Mouse (Mus musculus): ENCODE data around the gene Nepro.

Gene Nepro

DNA sequence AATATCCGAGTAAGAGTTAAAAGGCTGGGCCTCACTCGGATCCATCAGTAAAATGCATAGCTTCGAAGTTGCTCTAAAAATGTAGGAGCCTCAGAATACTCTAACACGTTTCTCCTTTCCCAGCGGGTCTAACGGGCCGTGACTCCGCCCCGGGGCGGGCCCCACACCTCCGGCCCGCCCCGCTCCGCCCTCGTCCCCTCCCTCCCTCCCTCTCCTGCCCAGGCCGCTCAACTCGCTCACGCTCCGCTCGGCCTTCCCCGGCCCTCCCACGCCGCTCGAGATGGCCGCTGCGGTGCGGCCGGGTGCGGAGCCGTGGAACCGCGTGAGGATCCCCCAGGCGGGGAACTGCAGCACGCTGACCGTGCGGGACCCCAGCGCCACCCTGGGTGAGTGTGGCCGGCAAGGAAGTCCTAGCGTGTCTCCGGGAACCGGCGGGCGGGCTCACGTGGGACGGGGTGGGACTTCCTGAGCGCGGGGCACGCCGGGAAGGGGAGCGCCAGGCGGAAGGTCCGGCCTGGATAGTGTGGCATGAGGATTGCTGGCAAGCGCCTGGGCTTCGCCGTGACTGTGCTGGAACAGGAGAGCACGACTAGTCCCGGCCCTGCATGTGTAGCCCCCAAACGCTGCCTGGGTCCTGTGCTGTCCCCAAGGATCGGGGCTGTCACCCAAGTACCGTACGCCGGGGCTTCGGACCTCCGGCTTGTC is at the start of gene Nepro:
Gene Nepro, plus strand, starts transcription at position 219 of the 705 bp plus-strand sequence.
- DNase-seq (ENCODE audit: low read depth): peak; percentile 89

DNA sequence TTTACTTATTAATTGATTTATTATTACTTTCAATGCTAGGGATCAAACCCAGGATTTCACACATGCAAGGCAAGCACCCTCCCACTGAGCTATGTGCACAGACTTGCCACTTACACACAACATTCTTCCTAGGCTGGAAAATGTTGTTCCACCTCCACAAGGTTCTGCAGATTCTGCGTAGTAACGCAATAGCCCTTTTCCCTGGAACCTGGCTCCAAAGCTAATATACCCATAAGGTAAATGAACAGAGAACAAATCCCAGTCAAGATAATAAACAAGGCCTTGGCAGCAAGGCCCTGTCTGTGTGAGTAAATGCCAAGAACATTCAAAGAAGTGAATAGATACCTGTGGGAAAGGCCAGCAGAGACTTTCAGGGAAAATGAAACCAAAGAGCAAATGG is 47.7 kb upstream of the Nepro start:
- no peak for DNase-seq (ENCODE audit: low read depth)

DNA sequence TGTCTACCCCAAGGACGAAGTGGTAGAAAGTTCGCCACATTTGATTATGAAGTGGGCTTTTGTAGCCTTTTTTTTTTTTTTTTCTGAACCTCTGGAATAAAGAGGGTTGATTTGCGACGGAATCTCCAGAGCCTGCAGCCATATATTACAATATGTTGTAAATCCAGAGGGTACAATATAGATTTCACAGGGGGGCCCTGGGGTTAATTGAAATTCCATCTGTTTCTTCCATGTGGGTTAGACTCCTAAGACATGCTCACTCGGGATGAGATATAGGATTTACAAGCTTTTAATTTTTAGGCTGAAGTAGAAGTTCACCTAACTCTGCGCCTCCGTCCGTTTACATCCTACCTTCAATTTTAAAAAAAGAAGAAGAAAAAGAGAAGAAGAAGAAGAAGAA is 45.0 kb upstream of the Nepro start:
- no peak for DNase-seq (ENCODE audit: low read depth)

DNA sequence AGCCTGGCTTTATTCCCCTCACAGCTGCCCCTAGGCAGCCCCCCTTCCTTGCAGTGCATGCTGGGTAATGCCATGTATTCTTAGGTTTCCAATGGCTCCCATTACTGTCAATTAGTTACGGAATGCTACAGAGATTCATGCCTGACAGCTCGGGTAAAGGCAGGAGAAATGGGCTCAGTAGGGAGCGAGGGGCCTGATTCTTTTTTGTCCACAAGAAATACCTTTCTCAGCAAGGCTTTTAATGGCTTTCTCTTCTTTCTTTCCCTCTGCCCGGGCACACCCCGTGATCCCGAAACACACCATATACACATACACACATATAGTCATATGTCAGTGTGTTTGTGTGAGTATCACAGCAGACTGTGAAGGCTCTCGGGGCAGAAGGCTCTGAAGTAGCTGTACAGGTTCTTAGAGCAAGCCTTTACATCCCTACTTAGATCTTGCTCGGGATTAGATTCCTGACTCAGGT is 44.6 kb upstream of the Nepro start:
- no peak for DNase-seq (ENCODE audit: low read depth)

DNA sequence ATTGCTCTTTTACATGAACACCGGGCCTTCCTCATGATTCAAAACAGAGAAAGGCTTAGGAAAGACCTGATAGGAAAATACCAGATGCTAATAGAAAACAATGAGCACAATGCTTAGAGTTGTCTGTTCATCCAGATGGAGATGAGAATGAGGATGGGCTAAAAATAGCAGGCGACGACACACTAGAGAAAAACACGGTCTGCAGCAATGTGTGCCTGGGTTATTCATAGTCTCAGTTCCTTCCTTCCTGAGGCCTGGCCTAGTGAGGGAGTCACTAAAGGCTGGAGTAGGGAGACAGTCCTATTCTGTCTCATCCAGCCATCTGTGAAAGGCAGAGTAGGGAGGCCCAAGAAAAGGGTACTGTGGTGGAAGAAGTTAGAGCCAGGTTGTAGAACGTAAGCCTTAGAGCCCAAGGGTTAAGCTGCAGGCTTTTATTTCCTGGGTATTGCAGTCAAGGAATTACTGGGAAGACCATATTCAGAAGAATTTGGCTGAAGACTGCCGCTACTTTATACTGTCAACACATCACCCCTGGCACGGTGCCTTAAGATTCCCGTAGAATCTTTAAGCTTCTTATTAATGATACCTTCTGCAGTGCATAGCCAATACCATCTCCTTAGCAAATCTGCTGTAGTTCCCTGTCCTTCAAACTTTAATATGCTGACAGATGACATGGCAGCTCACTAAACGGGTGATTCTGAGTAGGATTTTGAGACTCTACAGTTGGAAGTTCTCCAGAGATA is 43.2 kb upstream of the Nepro start:
- DNase-seq (ENCODE audit: low read depth): no peak

DNA sequence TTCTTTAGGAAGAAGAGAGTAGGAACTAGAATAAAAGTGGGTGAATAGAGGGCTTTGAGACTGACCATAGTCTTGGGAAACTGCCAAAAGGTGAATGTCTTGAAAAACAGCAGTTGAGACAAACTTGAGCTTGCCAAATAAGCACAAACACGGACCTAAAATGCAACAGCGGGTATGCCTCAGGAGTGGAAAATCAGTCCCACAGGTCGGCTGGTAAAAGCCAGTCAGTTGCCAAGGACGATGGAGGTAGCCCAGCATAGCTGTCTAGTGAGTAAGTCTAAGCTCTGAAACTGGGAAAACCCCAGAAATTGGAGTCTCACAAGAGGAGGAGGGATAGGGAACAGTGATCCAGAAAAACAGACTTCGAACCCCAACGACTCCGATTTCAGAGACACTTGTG is 39.5 kb upstream of the Nepro start:
- no peak for DNase-seq (ENCODE audit: low read depth)

DNA sequence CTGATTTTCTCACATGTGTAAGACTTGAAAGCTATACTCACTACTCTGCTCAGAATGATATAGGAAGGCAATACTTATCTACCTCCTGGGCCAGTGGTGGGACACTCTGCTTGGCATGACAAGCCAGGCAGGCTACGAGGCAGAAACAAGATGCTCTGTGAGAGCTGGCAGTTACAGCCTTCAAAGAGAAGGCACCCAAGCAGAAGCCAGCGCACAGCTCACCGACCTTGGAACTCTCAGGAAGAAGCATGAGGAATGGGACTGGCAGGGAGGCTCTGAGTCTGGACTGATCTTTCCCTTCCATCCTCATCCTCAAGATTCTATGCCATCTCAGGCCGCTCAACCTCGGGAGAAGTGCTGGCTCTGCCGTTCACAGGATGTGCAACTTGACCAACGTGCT is 38.7 kb upstream of the Nepro start:
- no peak for DNase-seq (ENCODE audit: low read depth)

DNA sequence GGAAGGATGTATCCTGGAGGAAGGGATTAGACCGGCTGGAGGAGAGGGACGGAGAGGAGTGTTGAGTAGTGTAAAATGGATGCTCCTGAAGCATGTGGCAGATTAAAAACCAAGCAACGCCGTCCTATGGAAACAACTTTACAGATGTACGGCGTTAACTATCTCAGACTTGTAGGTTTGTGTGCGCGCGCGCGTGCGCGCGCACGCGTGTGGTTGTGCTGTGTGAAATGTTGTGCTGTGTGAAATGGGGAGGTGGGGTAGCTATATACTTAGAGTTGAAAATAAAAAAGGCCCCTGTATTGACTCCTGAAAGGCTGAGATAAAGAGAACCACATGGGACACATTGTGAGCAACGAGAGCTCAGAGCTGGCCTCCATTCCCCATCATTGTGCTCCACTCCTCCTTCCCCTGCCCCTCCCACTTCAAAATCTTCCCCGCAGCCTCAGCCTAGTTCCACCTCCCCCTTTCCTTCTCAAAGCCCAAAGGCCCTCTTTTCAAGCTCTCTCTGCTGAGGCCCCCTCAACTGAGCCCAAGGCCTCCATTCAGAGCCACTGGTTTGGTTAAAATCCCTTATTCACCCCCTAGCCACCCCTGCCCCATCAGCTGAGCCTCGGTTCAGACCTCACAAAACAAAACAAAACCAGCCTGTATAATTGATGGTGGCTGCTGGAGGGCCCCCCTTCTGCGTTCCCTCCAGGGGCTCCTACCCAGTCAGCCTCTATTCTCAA is 36.9 kb upstream of the Nepro start:
- no peak for DNase-seq (ENCODE audit: low read depth)

DNA sequence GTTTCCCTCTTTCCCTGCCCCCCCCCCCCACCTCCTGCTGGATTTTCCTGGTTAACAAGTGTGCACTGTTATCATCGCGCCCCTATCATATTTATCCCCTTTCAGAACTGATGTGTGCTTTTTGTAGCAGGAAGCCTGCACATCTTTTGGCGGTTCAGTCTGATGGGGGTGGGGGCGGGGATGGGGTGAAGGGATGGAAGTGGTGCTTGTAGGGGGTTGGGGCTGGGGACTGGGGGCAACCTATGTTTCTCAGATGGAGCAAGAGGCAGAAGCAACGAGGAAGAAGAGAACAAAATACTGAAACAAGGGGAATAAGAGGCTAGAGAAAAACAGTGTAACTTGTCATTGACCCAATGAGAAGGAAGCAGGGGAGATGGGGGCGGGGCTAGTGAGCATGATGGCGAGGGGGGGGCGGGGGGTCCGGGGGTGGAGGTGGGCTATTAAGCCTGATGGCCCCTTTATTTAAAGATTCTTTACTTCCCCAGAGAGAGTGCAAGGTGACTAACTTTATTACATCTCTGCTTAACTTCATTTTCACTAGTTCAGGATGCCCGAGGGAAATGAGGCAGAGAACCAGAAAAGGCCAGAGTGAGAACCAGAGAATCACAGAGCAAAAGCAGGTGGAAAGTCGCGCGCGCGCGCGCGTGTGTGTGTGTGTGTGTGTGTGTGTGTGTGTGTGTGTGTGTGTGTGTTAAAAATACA is 36.2 kb upstream of the Nepro start:
- DNase-seq (ENCODE audit: low read depth): no peak

DNA sequence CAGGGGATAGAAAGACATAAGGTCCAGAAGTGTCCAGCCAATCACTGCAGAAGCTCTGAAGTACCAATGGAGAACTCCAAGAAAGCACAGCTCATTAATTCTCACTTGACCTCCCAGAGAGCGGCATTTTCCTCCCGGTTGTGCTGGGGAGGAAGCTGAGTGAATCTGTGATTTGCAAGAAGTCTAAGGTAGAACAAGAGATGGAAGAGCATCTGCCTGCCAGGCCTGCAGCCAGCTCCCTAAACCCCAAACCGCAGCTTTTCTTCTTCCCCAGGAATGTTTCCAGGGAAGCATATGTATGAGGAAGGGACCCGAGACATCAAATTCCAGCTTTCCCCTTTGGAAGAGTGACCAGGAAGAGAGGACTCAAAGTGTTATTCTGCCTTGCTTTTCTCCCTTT is 35.6 kb upstream of the Nepro start:
- DNase-seq (ENCODE audit: low read depth): no peak

DNA sequence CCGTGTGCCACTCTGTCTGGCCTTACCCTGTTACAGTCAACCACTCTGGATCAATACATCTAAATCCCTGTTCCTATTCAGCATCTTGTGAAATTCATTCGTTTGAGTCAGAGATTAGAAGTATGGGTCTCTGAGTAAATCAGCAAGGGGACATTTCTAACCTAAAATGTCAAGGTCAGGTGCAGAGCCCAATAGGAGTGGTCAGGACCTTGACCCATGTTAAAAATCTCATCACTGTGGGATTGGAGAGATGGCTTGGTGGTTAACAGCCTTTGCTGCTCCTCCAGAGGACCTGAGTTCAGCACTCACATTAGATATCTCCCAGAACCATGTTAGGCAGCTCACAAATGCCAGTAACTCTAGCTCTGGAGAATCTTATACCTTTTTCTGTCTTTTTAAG is 33.6 kb upstream of the Nepro start:
- no peak for DNase-seq (ENCODE audit: low read depth)

DNA sequence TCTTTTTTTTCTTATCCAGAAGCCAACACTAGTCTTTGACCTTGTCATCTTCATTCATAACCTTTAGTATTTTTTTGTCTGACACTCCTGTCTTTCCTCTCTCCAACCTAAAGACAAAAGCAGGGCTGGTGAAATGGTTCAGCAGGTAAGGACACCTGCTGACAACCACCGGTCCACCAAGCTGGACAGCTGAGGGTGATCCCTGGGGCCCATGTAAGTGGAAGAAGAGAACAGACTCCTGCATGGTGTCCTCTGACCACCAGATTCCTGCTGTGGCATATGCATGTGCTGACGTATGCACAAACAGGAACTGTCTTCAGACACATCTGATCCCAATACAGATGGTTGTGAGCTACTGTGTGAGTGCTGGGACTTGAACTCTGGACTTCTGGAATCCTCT is 33.0 kb upstream of the Nepro start:
- peak; percentile 16 for DNase-seq (ENCODE audit: low read depth)

DNA sequence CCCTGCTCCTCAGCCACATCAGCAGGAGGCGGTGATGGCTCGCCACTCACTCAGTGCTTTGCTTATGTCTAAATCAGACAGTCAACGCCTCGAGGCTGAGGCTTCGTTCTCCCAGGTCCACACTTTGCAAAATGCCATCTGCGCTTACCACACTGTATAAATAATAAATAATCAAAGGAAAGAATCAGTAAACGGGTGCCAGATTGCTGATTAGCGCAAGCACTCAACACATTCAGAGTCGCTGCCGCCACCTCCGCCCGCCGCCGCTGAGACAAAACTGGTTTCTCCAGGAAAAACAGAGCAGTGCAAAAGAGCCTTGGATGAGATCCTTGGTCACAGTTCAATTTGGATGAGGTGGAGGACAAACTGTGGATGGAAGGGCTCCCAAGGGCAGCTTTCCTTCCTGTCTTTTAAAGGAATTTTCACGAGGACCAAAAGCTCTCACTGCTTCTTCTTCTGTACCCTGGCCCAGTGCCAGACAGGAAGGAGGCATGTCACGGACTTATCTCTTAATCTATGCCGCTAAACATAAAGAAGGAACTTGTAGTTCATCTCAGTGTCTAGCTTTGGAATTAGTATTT is 32.5 kb upstream of the Nepro start:
- DNase-seq (ENCODE audit: low read depth): peak; percentile 83

DNA sequence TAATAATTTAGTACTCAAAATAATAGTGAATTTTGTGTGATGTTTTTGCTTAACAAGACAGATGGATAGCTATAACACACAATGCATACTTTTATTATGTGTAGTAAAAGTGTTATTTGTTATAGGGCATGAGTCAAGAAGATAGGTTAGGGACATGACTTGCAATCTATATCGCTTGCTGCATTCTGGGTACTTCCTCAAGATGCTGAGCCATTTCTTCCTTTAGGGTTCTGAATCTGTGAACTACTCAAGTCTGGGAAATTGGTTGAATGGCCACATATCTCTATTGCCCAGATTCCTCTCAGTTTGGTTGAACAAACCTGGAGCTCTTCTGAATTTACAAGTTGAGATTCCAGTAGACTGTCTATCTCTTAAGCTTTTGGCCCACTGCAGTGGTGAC is 31.6 kb upstream of the Nepro start:
- DNase-seq (ENCODE audit: low read depth): no peak

DNA sequence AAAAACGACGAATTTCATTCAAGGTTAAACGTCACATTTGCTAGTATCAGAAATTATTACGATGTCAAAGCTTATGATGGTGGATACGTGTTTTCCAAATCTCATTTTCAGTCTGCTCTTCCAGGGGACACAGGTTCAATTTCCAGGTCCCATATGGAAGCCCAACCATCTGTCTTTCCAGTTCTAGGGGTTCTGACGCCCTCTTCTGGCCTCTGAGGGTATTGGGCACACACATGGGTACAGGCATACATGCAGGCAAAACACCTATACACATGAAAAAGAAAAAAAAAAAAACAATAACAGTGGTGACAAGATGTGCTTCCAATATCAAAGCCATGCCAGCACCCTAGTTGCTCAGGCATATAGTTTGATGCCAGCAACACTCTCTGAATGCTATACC is 30.4 kb upstream of the Nepro start:
- DNase-seq (ENCODE audit: low read depth): no peak

DNA sequence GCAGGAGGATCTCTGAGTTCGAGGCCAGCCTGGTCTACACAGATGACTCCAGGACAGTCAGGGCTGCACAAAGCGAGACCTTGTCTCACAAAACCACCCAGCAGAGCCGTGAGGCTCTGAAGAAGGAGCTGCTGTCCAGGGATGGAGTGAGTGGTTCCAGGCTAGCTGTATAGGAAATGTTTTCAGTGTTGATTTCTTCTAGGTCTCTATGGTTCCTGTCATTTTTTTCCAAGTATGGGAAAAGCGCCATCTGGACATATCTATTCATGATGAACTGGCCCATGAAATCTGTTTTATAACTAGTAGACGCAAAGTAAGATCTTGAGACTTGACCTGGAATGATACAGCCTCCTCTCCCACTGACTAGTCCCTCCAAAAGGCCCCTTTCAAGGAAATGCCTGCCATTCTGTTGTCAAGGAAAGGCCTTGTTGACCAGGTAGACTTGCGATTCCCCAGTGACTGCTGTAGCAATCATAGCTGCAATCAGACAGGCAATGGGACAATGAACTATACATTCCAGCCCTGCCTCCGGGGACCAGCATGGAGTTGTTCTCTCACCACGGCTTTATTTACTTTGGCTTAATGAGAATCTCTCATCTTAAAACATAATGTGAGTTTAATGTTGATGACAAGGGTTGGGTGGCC is 28.8 kb upstream of the Nepro start:
- DNase-seq (ENCODE audit: low read depth): no peak

DNA sequence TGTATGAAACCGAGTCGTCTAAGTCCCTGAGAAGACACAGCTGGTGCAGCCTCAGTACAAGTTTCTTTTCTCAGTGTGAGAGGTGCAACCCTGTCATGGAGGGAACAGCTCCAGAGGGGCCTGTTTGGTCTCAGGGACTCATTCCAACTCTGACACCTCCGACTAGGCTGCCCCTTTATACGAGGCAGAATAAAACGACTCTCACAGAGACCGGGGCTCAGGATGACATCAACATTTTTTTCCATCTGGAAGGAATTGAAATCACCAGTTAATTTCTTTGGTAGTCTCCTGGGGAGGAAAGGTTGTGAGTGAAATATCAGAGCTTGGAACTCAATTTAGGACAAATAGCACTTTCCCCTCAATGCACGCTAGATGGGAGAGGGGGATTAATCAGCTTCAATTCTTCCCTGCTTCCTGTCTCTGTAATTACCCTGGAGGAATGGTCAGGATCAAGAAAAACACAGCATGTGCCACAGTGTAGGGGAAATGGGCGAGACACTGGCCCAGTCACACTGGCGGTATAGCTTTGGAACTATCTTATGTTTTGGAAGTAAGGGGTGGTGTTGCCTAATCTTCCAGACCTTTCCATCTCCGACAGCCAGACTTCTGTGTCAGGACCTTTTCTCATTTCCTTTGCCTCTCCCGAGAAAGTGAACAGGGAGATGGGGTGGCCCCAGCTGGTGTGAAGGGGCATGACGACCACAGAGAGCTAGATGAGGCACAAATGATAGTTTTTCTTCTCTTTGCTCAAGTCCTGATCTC is 28.1 kb upstream of the Nepro start:
- DNase-seq (ENCODE audit: low read depth): no peak

DNA sequence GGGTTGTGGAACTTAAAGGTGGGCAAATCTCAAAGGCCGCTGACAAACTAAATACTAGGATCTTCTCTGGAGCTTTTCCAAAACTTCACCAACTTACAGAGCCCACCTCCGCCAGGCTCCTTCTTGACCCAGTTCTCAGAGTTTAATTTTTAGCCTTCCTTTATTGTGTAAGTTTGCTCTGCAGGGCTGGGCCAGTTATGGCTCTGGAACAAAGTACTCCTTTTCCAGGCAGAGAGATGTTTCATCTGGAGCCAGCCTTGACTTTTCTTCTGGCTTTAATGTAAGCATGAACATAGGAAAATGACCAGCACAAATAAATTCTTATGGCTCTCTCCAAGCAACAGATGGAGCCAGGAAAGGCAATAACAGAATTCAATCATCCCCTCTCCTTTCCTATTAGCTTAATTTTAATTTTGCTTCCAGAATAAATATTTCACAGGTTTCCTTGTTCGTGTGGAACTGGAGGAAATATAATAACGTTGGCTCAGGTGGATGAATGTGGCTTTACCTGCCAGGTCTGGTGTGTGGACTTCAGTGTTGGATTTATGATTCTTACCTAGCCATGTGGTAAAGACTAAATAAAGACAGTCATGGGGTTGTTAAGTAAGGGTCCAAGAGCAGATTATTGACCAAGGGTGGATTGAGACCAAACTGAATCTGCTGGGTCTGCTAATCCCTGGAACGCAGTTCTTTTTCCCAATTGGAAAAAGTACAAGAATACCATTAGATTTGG is 26.5 kb upstream of the Nepro start:
- DNase-seq (ENCODE audit: low read depth): no peak

DNA sequence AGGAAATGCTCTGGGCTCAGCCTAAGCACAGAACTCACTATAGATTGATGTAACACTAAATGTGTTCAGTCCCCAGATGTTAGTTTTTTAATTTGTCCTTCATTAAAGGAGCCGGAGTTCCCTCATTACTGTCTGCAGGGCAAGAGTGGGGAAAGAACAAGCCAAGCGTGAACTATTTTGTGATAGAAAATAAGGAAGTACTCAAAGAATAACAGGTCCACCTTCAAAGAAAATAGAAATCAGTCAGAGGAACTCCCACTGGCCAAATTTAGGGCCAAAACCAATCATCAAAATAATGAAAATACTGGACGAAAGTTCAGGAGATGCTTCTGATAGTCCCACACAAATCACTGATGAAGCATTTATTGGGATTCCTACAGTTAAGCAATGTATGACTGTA is 22.9 kb upstream of the Nepro start:
- no peak for DNase-seq (ENCODE audit: low read depth)

DNA sequence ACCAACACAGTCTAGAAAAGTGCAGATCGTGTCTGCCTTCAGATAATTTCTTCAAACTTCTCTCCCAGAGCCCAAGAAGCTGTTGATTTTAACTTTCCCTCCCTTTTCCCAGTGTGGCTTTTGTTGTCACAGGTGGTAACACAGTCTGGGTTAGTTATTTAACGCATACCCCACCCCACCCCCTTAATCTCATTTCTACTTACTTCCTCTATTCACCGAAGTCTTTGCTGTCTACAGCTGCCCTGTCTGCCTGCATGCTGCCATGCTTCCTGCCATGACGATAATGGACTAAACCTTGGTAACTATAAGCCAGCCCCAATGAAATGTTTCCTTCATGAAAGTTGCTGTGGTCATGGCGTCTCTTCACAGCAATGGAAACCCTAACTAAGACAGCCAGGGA is 21.8 kb upstream of the Nepro start:
- DNase-seq (ENCODE audit: low read depth): no peak
